Mouse (Mus musculus) hindbrain, embryonic 12.5 days (tissue): ENCODE measurements around the gene Gm16253. TPM values are rescaled to one million over a fixed set of nuclear protein-coding genes. Genes with fewer than 3 reads are reported as not detected.

Source experiments
- ATAC-seq: fragments of 200-750 bp; cut with Nextera tagmentation; 2 replicates; pipeline ENCODE4 v1.8.0; 2017; ENCODE audit warnings: moderate TSS enrichment; ENCODE audit not compliant: low FRiP score
- H3K27ac ChIP-seq: fragments of 300-500 bp; sonication (generic); 2 replicates; pipeline ENCODE4 v1.5.1; 2016; ENCODE audit warnings: mild to moderate bottlenecking
- H3K27me3 ChIP-seq: fragments of 300-500 bp; sonication (generic); 2 replicates; pipeline ENCODE4 v1.6.1; 2016; ENCODE audit warnings: mild to moderate bottlenecking
- H3K36me3 ChIP-seq: fragments of 300-500 bp; sonication (generic); 2 replicates; pipeline ENCODE4 v1.6.1; 2016; ENCODE audit warnings: mild to moderate bottlenecking
- H3K4me1 ChIP-seq: fragments of 300-500 bp; sonication (generic); 2 replicates; pipeline ENCODE4 v1.6.1; 2016
- H3K4me2 ChIP-seq: fragments of 300-500 bp; sonication (generic); replicated peaks from 2 replicates; pipeline ENCODE4 v1.6.1; 2016; ENCODE audit warnings: mild to moderate bottlenecking
- H3K4me3 ChIP-seq: fragments of 300-500 bp; sonication (generic); 2 replicates; pipeline ENCODE4 v1.5.1; 2016; ENCODE audit warnings: mild to moderate bottlenecking
- H3K9ac ChIP-seq: fragments of 300-500 bp; sonication (generic); 2 replicates; pipeline ENCODE4 v1.6.1; 2016; ENCODE audit warnings: mild to moderate bottlenecking, moderate library complexity
- H3K9me3 ChIP-seq: fragments of 300-500 bp; sonication (generic); replicated peaks from 2 replicates; pipeline ENCODE4 v1.6.1; 2016; ENCODE audit warnings: mild to moderate bottlenecking
- WGBS: fragments of 180-500 bp; shearing (Covaris S2); methylation state at CpG from one replicate; pipeline ENCODE4 v1.1.7; 2016; 5-methylcytosine and 5-hydroxymethylcytosine counted together
- polyA plus RNA-seq: library from polyadenylated mRNA; unstranded; fragments of >200 nt; fragmentation: Nextera tagmentation; extraction: Ambion mirVana; gene quantifications from 2 replicates; pipeline ENCODE4 v1.2.1, GENCODE M21; 2016

The Gm16253 gene
- polyA plus RNA-seq, 1 experiment from 2014 or later, result 1.3 TPM

GRCm38 (mm10) chr3:96558668-96559196, 18.1 kb upstream of the Gm16253 start:
- H3K27ac ChIP-seq, result peak overlapping the region; percentile 45; the same call in 1 of the 2 replicates
- H3K4me1 ChIP-seq, result peaks cover 53% of the 10 kb centered on the region
- H3K36me3 ChIP-seq, result peaks cover 21% of the 10 kb centered on the region
- 46% methylated on average over 10 of the region's 10 CpGs for WGBS
- H3K9me3 ChIP-seq, result no peaks in the 10 kb centered on the region
- ATAC-seq, result no peak
- peak overlapping the region; percentile 68 for H3K9ac ChIP-seq
- peak overlapping the region; percentile 82 for H3K4me2 ChIP-seq
- no peaks in the 10 kb centered on the region for H3K27me3 ChIP-seq
- peak overlapping the region; percentile 73 for H3K4me3 ChIP-seq

- peaks cover 53% of the 10 kb centered on the region for H3K4me1 ChIP-seq
- peak overlapping the region; percentile 73 for H3K4me3 ChIP-seq
- no peak overlapping the region for H3K27ac ChIP-seq
- no peak for ATAC-seq
- no peaks in the 10 kb centered on the region for H3K9me3 ChIP-seq
- H3K36me3 ChIP-seq, result peaks cover 21% of the 10 kb centered on the region
- no peaks in the 10 kb centered on the region for H3K27me3 ChIP-seq
- peak overlapping the region; percentile 82 for H3K4me2 ChIP-seq
- 86% methylated on average over 12 of the region's 12 CpGs for WGBS
- H3K9ac ChIP-seq, result peak overlapping the region; percentile 68
Observed at GRCm38 (mm10) chr3:96559398-96559910, 17.3 kb upstream of the Gm16253 start.

- Histone ChIP-seq H3K27ac (0 out of 2 replicates have a peak overlapping the region, but pooled peaks have one; percentile 13), H3K4me2 (peak overlapping the region; percentile 82), H3K36me3 (peaks cover 21% of the 10 kb centered on the region), H3K9me3 (no peaks in the 10 kb centered on the region), H3K9ac (peak overlapping the region; percentile 68), H3K27me3 (no peaks in the 10 kb centered on the region), H3K4me1 (peaks cover 51% of the 10 kb centered on the region), H3K4me3 (peak overlapping the region; percentile 73)
- WGBS, result 87% methylated on average over 23 of the region's 23 CpGs
- no peak for ATAC-seq
Observed at GRCm38 (mm10) chr3:96559911-96560850, 16.6 kb upstream of the Gm16253 start.

- peaks cover 44% of the 10 kb centered on the region for H3K4me1 ChIP-seq
- peak overlapping the region; percentile 73; the same call in 1 of the 2 replicates for H3K4me3 ChIP-seq
- no peak overlapping the region for H3K9ac ChIP-seq
- peak overlapping the region; percentile 48; the same call in 1 of the 2 replicates for H3K27ac ChIP-seq
- peaks cover 21% of the 10 kb centered on the region for H3K36me3 ChIP-seq
- H3K4me2 ChIP-seq, result peak overlapping the region; percentile 82
- H3K9me3 ChIP-seq, result no peaks in the 10 kb centered on the region
- ATAC-seq, result no peak
- H3K27me3 ChIP-seq, result no peaks in the 10 kb centered on the region
- 91% methylated on average over 9 of the region's 9 CpGs for WGBS
Observed at GRCm38 (mm10) chr3:96560881-96561668, 15.7 kb upstream of the Gm16253 start.

- H3K27ac ChIP-seq, result peak overlapping the region; percentile 52; the same call in 1 of the 2 replicates
- H3K27me3 ChIP-seq, result no peaks in the 10 kb centered on the region
- H3K4me1 ChIP-seq, result peaks cover 35% of the 10 kb centered on the region
- no peaks in the 10 kb centered on the region for H3K9me3 ChIP-seq
- no peak overlapping the region for H3K9ac ChIP-seq
- no peak overlapping the region for H3K4me3 ChIP-seq
- peaks cover 21% of the 10 kb centered on the region for H3K36me3 ChIP-seq
- WGBS, result 59% methylated on average over 10 of the region's 10 CpGs
- ATAC-seq, result no peak
- no peak overlapping the region for H3K4me2 ChIP-seq
Observed at GRCm38 (mm10) chr3:96561946-96562681, 14.7 kb upstream of the Gm16253 start.

GRCm38 (mm10) chr3:96563267-96563666, 13.5 kb upstream of the Gm16253 start:
- no peaks in the 10 kb centered on the region for H3K27me3 ChIP-seq
- H3K9ac ChIP-seq, result no peak overlapping the region
- H3K36me3 ChIP-seq, result peaks cover 21% of the 10 kb centered on the region
- 94% methylated on average over 8 of the region's 8 CpGs for WGBS
- no peak for ATAC-seq
- H3K4me1 ChIP-seq, result peaks cover 34% of the 10 kb centered on the region
- no peak overlapping the region for H3K4me2 ChIP-seq
- H3K4me3 ChIP-seq, result no peak overlapping the region
- no peak overlapping the region; the same call in 1 of the 2 replicates for H3K27ac ChIP-seq
- no peaks in the 10 kb centered on the region for H3K9me3 ChIP-seq

GRCm38 (mm10) chr3:96563911-96564632, 12.7 kb upstream of the Gm16253 start:
- H3K4me1 ChIP-seq, result peaks cover 27% of the 10 kb centered on the region
- peaks cover 21% of the 10 kb centered on the region for H3K36me3 ChIP-seq
- WGBS, result 74% methylated on average over 10 of the region's 10 CpGs
- H3K4me2 ChIP-seq, result no peak overlapping the region
- no peak overlapping the region for H3K4me3 ChIP-seq
- no peaks in the 10 kb centered on the region for H3K27me3 ChIP-seq
- no peak for ATAC-seq
- H3K9me3 ChIP-seq, result no peaks in the 10 kb centered on the region
- H3K27ac ChIP-seq, result peak overlapping the region; percentile 30; the same call in 1 of the 2 replicates
- H3K9ac ChIP-seq, result no peak overlapping the region

- Histone ChIP-seq H3K36me3 (peaks cover 19% of the 10 kb centered on the region), H3K4me2 (no peak overlapping the region), H3K4me1 (peaks cover 21% of the 10 kb centered on the region), H3K4me3 (no peak overlapping the region), H3K9ac (no peak overlapping the region), H3K27ac (peak overlapping the region; percentile 30; the same call in 1 of the 2 replicates), H3K27me3 (no peaks in the 10 kb centered on the region), H3K9me3 (no peaks in the 10 kb centered on the region)
- 72% methylated on average over 7 of the region's 7 CpGs for WGBS
- ATAC-seq, result no peak
Observed at GRCm38 (mm10) chr3:96564633-96565032, 12.2 kb upstream of the Gm16253 start.

GRCm38 (mm10) chr3:96565105-96565504, 11.7 kb upstream of the Gm16253 start:
- no peak overlapping the region for H3K9ac ChIP-seq
- ATAC-seq, result no peak
- no peak overlapping the region for H3K27ac ChIP-seq
- 89% methylated on average over 3 of the region's 3 CpGs for WGBS
- no peak overlapping the region for H3K4me2 ChIP-seq
- H3K27me3 ChIP-seq, result no peaks in the 10 kb centered on the region
- peaks cover 16% of the 10 kb centered on the region for H3K4me1 ChIP-seq
- no peak overlapping the region for H3K4me3 ChIP-seq
- H3K36me3 ChIP-seq, result peaks cover 14% of the 10 kb centered on the region
- H3K9me3 ChIP-seq, result no peaks in the 10 kb centered on the region

GRCm38 (mm10) chr3:96566661-96567450, 9.9 kb upstream of the Gm16253 start:
- ATAC-seq, result no peak
- H3K27ac ChIP-seq, result no peak overlapping the region
- H3K9me3 ChIP-seq, result no peaks in the 10 kb centered on the region
- no peak overlapping the region for H3K9ac ChIP-seq
- H3K4me3 ChIP-seq, result no peak overlapping the region
- 88% methylated on average over 8 of the region's 8 CpGs for WGBS
- H3K4me1 ChIP-seq, result peaks cover 2% of the 10 kb centered on the region; the same call in 1 of the 2 replicates
- no peaks in the 10 kb centered on the region for H3K27me3 ChIP-seq
- no peak overlapping the region for H3K4me2 ChIP-seq
- H3K36me3 ChIP-seq, result no peaks in the 10 kb centered on the region
